Mouse (Mus musculus): ENCODE results near the gene Wasf2. TPM values are rescaled to one million over a fixed set of nuclear protein-coding genes. Genes with fewer than 3 reads are reported as not detected.
A peak's percentile ranks its signal among the peaks of the same experiment; 100 is the strongest.

Wasf2 gene
- total and polyA plus RNA-seq, 2 experiments from 2014 or later, result 11.3 to 24.1 TPM

- Histone ChIP-seq H3K27me3 (ENCODE audit: insufficient read depth, low read length) (peaks cover 8% of the 10 kb centered on the region; the same call in 1 of the 2 replicates), H3K36me3 (ENCODE audit: insufficient read depth) (no peaks in the 10 kb centered on the region), H3K4me1 (ENCODE audit: insufficient read depth) (peaks cover 8% of the 10 kb centered on the region; the same call in 1 of the 2 replicates), H3K4me3 (ENCODE audit: low read depth, low read length) (no peak overlapping the region), H3K27ac (ENCODE audit: low read depth, low read length) (no peak overlapping the region), H3K9ac (no peak overlapping the region), H3K9me3 (ENCODE audit: low read length) (no peaks in the 10 kb centered on the region), H3K4me2 (ENCODE audit: low read depth) (no peak overlapping the region)
- DNase-seq (no peak), ATAC-seq (no peak)
- 91% methylated on average over 19 of the region's 19 CpGs for WGBS
- no peak for TF ChIP-seq CTCF (IDR thresholded peaks at IDR 0.05; ENCODE audit: low read depth)
These were observed 80.6 kb downstream of the Wasf2 start for GRCm38 (mm10) chr4:133210788-133211390.

- Histone ChIP-seq H3K27me3 (ENCODE audit: insufficient read depth, low read length) (peaks cover 8% of the 10 kb centered on the region; the same call in 1 of the 2 replicates), H3K27ac (ENCODE audit: low read depth, low read length) (no peak within 1 kb of the TSS), H3K9me3 (ENCODE audit: low read length) (no peaks in the 10 kb centered on the region), H3K4me2 (ENCODE audit: low read depth) (peak within 1 kb of the TSS; percentile 99), H3K9ac (peak within 1 kb of the TSS; percentile 72), H3K4me1 (ENCODE audit: insufficient read depth) (peaks cover 8% of the 10 kb centered on the region; the same call in 1 of the 2 replicates), H3K4me3 (ENCODE audit: low read depth, low read length) (peak within 1 kb of the TSS; percentile 71), H3K36me3 (ENCODE audit: insufficient read depth) (no peaks in the 10 kb centered on the region)
- TF ChIP-seq CTCF (IDR thresholded peaks at IDR 0.05; ENCODE audit: low read depth), result no peak
- 3% methylated on average over 45 of the region's 52 CpGs for WGBS
- no peak for DNase-seq
- peak; percentile 38 for ATAC-seq
These were observed 81.7 kb downstream of the Wasf2 start, which contains the start of the genes Cd164l2 and Gpr3 for GRCm38 (mm10) chr4:133211751-133212561. TSS of gene Cd164l2 (plus strand) at chr4:133212131. TSS of gene Gpr3 (minus strand) at chr4:133212536.

- Histone ChIP-seq H3K4me3 (ENCODE audit: low read depth, low read length) (peak overlapping the region; percentile 71), H3K36me3 (ENCODE audit: insufficient read depth) (no peaks in the 10 kb centered on the region), H3K27me3 (ENCODE audit: insufficient read depth, low read length) (peaks cover 8% of the 10 kb centered on the region; the same call in 1 of the 2 replicates), H3K4me1 (ENCODE audit: insufficient read depth) (peaks cover 8% of the 10 kb centered on the region; the same call in 1 of the 2 replicates), H3K27ac (ENCODE audit: low read depth, low read length) (no peak overlapping the region), H3K9me3 (ENCODE audit: low read length) (no peaks in the 10 kb centered on the region), H3K4me2 (ENCODE audit: low read depth) (peak overlapping the region; percentile 99), H3K9ac (peak overlapping the region; percentile 72)
- DNase-seq (peak; percentile 87), ATAC-seq (peak; percentile 92)
- 2% methylated on average over 44 of the region's 44 CpGs for WGBS
- TF ChIP-seq CTCF (IDR thresholded peaks at IDR 0.05; ENCODE audit: low read depth), result peak; percentile 42; the same call in 1 of the 2 replicates
These were observed 82.4 kb downstream of the Wasf2 start for GRCm38 (mm10) chr4:133212562-133213267.

- WGBS, result 3% methylated on average over 9 of the region's 9 CpGs
- Histone ChIP-seq H3K4me3 (ENCODE audit: low read depth, low read length) (peak overlapping the region; percentile 71), H3K9me3 (ENCODE audit: low read length) (no peaks in the 10 kb centered on the region), H3K36me3 (ENCODE audit: insufficient read depth) (no peaks in the 10 kb centered on the region), H3K4me1 (ENCODE audit: insufficient read depth) (peaks cover 8% of the 10 kb centered on the region; the same call in 1 of the 2 replicates), H3K27ac (ENCODE audit: low read depth, low read length) (no peak overlapping the region), H3K9ac (0 out of 2 replicates have a peak overlapping the region, but pooled peaks have one; percentile 72), H3K27me3 (ENCODE audit: insufficient read depth, low read length) (peaks cover 8% of the 10 kb centered on the region; the same call in 1 of the 2 replicates), H3K4me2 (ENCODE audit: low read depth) (peak overlapping the region; percentile 99)
- DNase-seq (peak; percentile 39), ATAC-seq (no peak)
- peak; percentile 27; the same call in 1 of the 2 replicates for TF ChIP-seq CTCF (IDR thresholded peaks at IDR 0.05; ENCODE audit: low read depth)
These were observed 82.9 kb downstream of the Wasf2 start for GRCm38 (mm10) chr4:133213268-133213590.

- no peak for ATAC-seq
- no peaks in the 10 kb centered on the region for H3K9me3 ChIP-seq (ENCODE audit: low read length)
- peak overlapping the region; percentile 99 for H3K4me2 ChIP-seq (ENCODE audit: low read depth)
- H3K4me3 ChIP-seq (ENCODE audit: low read depth, low read length), result no peak overlapping the region
- H3K27me3 ChIP-seq (ENCODE audit: insufficient read depth, low read length), result peaks cover 8% of the 10 kb centered on the region; the same call in 1 of the 2 replicates
- H3K9ac ChIP-seq, result no peak overlapping the region
- peaks cover 8% of the 10 kb centered on the region; the same call in 1 of the 2 replicates for H3K4me1 ChIP-seq (ENCODE audit: insufficient read depth)
- DNase-seq, result no peak
- 18% methylated on average over 10 of the region's 10 CpGs for WGBS
- H3K27ac ChIP-seq (ENCODE audit: low read depth, low read length), result no peak overlapping the region
- TF ChIP-seq CTCF (IDR thresholded peaks at IDR 0.05; ENCODE audit: low read depth), result no peak
- H3K36me3 ChIP-seq (ENCODE audit: insufficient read depth), result no peaks in the 10 kb centered on the region
These were observed 83.4 kb downstream of the Wasf2 start for GRCm38 (mm10) chr4:133213661-133214060.

GRCm38 (mm10) chr4:133217641-133218040, 87.3 kb downstream of the Wasf2 start:
- H3K4me1 ChIP-seq (ENCODE audit: insufficient read depth), result peaks cover 7% of the 10 kb centered on the region; the same call in 1 of the 2 replicates
- no peak overlapping the region for H3K27ac ChIP-seq (ENCODE audit: low read depth, low read length)
- H3K4me3 ChIP-seq (ENCODE audit: low read depth, low read length), result no peak overlapping the region
- peak; percentile 96 for TF ChIP-seq CTCF (IDR thresholded peaks at IDR 0.05; ENCODE audit: low read depth)
- no peak overlapping the region for H3K9ac ChIP-seq
- DNase-seq (peak; percentile 76), ATAC-seq (no peak)
- no peaks in the 10 kb centered on the region for H3K36me3 ChIP-seq (ENCODE audit: insufficient read depth)
- H3K9me3 ChIP-seq (ENCODE audit: low read length), result no peaks in the 10 kb centered on the region
- peaks cover 11% of the 10 kb centered on the region; the same call in 1 of the 2 replicates for H3K27me3 ChIP-seq (ENCODE audit: insufficient read depth, low read length)
- 3% methylated on average over 5 of the region's 5 CpGs for WGBS
- no peak overlapping the region for H3K4me2 ChIP-seq (ENCODE audit: low read depth)

Data from forebrain, postnatal 0 days (tissue).